Mouse (Mus musculus) monocyte, adult 5-6 weeks (primary cell): ENCODE measurements around the gene Olfr1411. TPM values are rescaled to one million over a fixed set of nuclear protein-coding genes. Genes with fewer than 3 reads are reported as not detected.

ENCODE experiments used
- ATAC-seq: fragments of 153-309, 156-312 bp; replicated peaks from 2 replicates; pipeline ENCODE4 v1.8.0; 2017; ENCODE audit warnings: mild to moderate bottlenecking; ENCODE audit not compliant: low TSS enrichment, insufficient number of reproducible peaks, severe bottlenecking, poor library complexity, low FRiP score
- total RNA-seq: library from RNA; stranded (forward); fragments of 200-1000, 200-491, 200-594 nt; gene quantifications from 3 replicates; pipeline ENCODE4 v1.2.3, GENCODE M21; 2017

The Olfr1411 gene
- total RNA-seq, 1 experiment from 2014 or later, result not detected

- no peak for ATAC-seq
Observed at GRCm38 (mm10) chr1:92637501-92638172, 43.4 kb downstream of the Olfr1411 start.

GRCm38 (mm10) chr1:92638181-92638580 is 44.0 kb downstream of the Olfr1411 start:
- ATAC-seq, result no peak

GRCm38 (mm10) chr1:92638736-92639135 is 44.5 kb downstream of the Olfr1411 start:
- no peak for ATAC-seq

GRCm38 (mm10) chr1:92640393-92640792 is 46.2 kb downstream of the Olfr1411 start:
- ATAC-seq, result no peak

GRCm38 (mm10) chr1:92641514-92642272 is 47.5 kb downstream of the Olfr1411 start, which contains the start of gene Cops9:
Gene Cops9, minus strand, starts transcription at chr1:92641985.
- peak; percentile 87 for ATAC-seq

- no peak for ATAC-seq
Observed at GRCm38 (mm10) chr1:92643691-92644090, 49.5 kb downstream of the Olfr1411 start.

GRCm38 (mm10) chr1:92644916-92645315 is 50.7 kb downstream of the Olfr1411 start:
- no peak for ATAC-seq

GRCm38 (mm10) chr1:92646111-92646510 is 51.9 kb downstream of the Olfr1411 start:
- no peak for ATAC-seq

GRCm38 (mm10) chr1:92646601-92647000 is 52.4 kb downstream of the Olfr1411 start:
- ATAC-seq, result no peak

GRCm38 (mm10) chr1:92647026-92647425 is 52.8 kb downstream of the Olfr1411 start:
- ATAC-seq, result no peak

Other genes starting within 250 kb of the Olfr1411 start
- 89.5 to 119 TPM (median 89.7 TPM) in 3 replicates for gene Ndufa10, start 120.6 kb upstream of the Olfr1411 start, total RNA-seq
- gene Olfr1416, start 109.3 kb upstream of the Olfr1411 start, total RNA-seq, result not detected in 3 replicates
- not detected in 3 replicates for gene Olfr1415, start 98.3 kb upstream of the Olfr1411 start, total RNA-seq
- not detected in 3 replicates for gene Olfr1414, start 75.8 kb upstream of the Olfr1411 start, total RNA-seq
- gene Olfr1413, start 23.1 kb upstream of the Olfr1411 start, total RNA-seq, result not detected in 3 replicates
- gene Olfr1412, start 8.6 kb upstream of the Olfr1411 start, total RNA-seq, result not detected in 3 replicates
- gene Olfr1410, start 11.4 kb downstream of the Olfr1411 start, total RNA-seq, result not detected in 3 replicates
- not detected in 3 replicates for gene Olfr12, start 23.4 kb downstream of the Olfr1411 start, total RNA-seq
- 57.2 to 123 TPM (median 99.5 TPM) in 3 replicates for gene Cops9, start 47.6 kb downstream of the Olfr1411 start, total RNA-seq
- not detected in 3 replicates for gene Otos, start 54.4 kb downstream of the Olfr1411 start, total RNA-seq
- gene Gpc1, start 237.2 kb downstream of the Olfr1411 start, total RNA-seq, result 24.0 to 67.4 TPM (median 25.2 TPM) in 3 replicates